Mouse (Mus musculus): Measurements from ENCODE around the gene Olfr945.

Olfr945 gene

DNA sequence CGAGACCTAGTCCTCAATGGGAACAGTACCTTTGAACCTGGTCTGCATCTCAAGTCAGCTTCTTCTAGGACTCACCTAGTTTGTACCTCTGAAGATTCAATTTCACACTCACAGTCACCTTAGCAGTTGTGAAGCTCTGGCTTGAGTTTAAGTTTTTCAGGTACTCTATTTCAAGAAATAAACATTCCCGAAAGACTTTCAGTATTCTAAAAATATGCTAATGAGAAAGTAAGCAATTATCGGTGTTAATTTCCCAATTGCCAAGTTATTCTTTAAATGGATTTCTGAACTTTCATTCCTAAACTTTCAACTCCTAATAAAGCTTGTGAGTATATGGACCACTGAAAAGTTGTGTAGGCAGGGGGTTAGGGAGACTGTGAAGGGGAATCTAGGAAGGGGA, at the start of gene Olfr945:
Gene Olfr945 (minus strand): TSS at position 101 of the 400 bp plus-strand sequence.
- no peak for DNase-seq (ENCODE audit: low spot score)

DNA sequence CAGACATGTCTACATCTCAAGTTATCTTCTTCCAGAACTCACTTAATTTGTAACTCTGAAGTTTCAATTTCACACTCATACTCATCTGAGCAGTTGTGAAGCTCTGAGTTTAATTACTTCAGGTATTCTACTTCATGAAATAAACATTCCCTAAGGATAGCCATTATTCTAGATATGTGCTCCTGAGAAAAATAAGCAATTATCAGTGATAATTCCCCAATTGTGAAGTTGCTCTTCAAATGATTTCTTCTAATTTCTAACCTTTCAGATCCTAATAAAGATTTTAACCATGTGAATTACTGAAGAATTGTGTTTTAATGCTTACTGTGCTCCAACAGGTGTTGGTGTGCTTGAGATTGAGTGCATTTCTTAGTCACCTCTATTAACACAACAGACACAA, 49.3 kb upstream of the Olfr945 start, which contains the start of gene Olfr948:
Gene Olfr948 (minus strand): TSS at position 101 of the 400 bp plus-strand sequence.
- no peak for DNase-seq (ENCODE audit: low spot score)

DNA sequence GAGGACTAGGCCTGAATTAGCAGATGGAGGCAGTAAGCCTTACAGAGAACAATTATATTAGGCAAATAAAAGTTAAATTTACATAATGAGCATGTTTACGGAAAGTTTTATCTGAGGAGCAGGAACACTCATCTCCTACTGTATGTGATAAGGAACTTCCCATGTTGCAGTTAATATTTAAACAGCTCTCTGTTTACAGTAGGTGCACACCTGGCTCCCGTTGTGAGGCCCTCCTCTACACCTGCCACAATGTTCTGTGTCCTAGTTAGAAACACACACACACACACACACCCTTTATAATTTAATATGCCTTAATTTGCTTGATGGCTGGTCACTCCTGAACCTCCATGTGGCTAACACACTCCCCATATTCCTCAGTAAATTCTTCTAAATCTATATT, 10.5 kb upstream of the Olfr945 start:
- no peak for DNase-seq (ENCODE audit: low spot score)

DNA sequence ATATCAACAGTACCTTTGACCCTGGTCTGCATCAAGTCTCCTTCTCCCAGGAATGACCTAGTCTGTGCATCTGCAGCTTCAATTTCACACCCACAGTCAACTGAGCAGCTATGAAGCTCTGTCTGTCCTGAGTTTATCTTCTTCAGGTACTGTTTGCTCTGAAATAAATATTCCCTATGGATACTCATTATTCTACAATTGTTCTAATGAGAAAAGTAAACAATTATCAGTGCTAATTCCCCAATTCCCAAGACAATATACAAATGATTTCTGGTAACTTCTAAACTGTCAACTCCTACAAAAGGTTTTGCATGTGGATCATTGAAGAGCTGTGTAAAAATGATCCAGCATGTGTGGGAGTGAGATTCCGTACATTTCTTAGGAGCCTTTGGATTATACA, 26.7 kb downstream of the Olfr945 start, which contains the start of gene Olfr1537:
Gene Olfr1537 (minus strand): TSS at position 101 of the 400 bp plus-strand sequence.
- no peak for DNase-seq (ENCODE audit: low spot score)
